Mouse (Mus musculus): Measurements from ENCODE around the gene Ccl2.

Ccl2 gene

DNA sequence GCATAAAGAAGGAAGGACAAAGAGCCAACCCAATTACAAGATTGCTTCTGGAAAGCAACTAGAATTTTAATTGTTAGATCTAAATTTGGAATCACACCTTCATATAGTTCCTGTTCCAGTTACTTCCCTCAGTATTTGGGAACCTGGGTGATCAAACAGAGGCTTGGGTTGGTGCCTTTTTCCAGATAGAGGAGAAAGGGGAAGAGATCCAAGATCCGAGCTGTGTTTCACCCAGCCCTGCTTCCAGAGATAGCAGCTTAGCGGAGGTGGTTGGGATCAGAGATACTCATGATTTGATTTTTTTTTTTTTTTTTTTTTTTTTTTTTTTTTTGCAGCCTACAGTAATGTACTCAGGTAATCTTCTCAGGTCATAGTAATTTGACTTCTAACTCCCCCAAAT, 486 bp downstream of the Ccl2 start:
- no peak for DNase-seq (ENCODE audit: low spot score)

DNA sequence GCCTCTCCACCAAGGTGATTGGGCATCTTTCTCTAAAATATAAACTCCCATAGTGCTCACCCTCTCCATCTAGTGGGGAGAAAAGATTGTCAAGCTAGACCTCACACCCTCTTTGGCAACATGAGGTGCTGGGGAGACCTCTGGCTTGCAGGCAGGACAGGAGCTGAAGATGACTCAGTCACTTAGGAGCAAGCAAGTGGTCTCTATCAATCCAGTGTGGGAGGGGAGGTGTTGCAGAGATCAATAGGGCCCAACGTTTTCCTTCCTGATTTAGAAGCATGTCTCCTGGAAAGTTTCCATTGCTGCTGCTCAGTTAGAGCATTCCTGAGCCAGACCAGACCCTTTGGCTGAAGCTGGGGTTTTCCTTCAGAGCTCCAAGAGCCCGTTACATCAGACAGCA, 3.2 kb downstream of the Ccl2 start, which contains the start of gene Gm17268:
Gene Gm17268, minus strand, starts transcription at position 28 of the 400 bp plus-strand sequence.
- no peak for DNase-seq (ENCODE audit: low spot score)

- DNase-seq (ENCODE audit: low spot score) = peak; percentile 81
Observed at GRCm38 (mm10) chr11:82039132-82039660, 3.8 kb downstream of the Ccl2 start.

- DNase-seq (ENCODE audit: low spot score) = peak; percentile 39
Observed at GRCm38 (mm10) chr11:82041671-82042080, 6.3 kb downstream of the Ccl2 start.

- peak; percentile 79 for DNase-seq (ENCODE audit: low spot score)
Observed at GRCm38 (mm10) chr11:82045471-82045870, 10.1 kb downstream of the Ccl2 start, which contains the start of gene Ccl7. TSS of gene Ccl7 (plus strand) at chr11:82045712.

GRCm38 (mm10) chr11:82047746-82048415, 12.5 kb downstream of the Ccl2 start:
- peak; percentile 87 for DNase-seq (ENCODE audit: low spot score)

DNA sequence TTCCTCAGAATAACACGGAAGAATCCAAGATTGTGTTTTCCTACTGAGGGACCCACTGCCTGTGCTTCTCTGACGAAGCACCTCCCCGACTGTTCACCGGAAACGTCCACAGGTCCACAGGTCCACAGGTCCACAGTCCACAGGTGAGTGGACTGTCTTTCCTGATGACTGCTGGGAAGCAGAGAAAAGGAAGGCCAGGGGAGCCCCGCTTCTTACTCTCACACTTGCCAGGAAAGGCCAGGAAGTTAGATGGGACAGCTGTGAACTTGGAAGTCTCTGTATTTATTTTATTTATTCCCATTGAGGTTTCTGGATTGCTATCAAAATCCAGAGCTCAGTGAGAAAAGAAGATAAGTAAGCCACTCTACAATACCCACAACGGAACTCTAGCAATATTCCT, 18.5 kb downstream of the Ccl2 start:
- DNase-seq (ENCODE audit: low spot score) = no peak

DNA sequence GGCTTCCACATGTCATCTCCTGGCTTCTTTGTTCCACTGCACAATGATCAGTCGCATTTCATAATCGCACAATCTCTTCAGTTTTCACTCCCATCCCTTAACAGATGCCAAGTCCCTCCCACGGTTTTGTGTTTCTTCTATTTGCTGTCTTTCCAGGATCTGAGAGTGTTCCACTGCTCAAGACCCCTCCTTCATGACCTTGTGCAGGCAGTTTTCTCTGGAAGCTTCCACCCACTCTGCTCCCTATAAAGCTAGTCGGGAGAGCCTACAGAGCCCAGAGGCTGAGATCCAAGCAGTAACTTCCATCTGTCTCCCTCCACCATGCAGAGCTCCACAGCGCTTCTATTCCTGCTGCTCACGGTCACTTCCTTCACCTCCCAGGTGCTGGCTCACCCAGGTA, 22.3 kb downstream of the Ccl2 start, which contains the start of gene Ccl11:
Gene Ccl11, plus strand, starts transcription at position 178 of the 400 bp plus-strand sequence.
- DNase-seq (ENCODE audit: low spot score) = no peak

- DNase-seq (ENCODE audit: low spot score) = peak; percentile 71
Observed at GRCm38 (mm10) chr11:82062226-82062625, 26.9 kb downstream of the Ccl2 start.

GRCm38 (mm10) chr11:82063454-82063853, 28.1 kb downstream of the Ccl2 start:
- DNase-seq (ENCODE audit: low spot score) = no peak

DNA sequence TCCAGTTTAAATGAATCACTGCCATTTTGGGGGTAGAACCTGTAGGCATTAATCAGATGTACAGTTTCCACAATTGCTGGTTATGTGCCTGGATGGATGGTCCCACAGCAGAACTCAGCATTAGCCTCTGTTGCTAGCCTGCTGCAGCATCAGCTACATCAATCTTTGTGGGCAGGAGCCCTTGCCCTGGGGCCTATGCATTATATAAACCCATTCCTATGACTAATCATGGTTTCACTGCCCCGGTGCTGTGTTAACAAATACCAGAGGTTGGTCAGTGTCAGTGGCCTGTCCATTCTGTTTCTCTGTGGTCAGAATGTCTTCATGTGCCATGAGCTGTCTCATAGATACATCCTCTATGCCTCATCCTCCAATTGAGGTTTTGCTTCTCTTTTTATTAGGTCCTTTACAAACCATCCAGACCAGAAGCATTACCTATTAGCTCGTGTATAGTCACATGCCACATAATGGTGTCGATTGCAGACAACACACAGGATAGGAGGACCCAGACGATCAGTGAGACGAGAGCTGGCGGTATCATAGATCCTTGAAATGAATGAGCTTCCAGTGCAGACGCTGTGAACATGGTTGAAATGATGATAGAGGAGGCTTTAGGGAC, 31.7 kb downstream of the Ccl2 start:
- no peak for DNase-seq (ENCODE audit: low spot score)

DNA sequence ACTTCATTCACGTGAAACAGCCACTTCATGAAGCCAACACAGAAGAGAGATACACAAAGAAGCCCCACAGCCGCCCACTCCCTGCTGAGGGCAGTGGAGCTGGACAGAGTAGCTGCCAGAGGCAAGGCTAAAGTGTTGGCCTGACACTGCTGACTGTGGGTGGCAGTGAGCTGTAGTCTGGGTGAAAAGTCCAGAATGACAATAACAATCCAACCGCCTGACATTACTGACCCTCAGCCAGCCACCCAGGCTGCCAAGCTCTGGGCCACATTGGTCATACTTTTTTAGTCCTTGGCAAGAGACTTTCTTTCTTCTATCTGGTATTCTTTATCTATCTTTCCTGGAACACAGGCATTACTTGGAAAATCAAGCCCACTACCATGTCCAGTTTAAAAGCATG, 35.7 kb downstream of the Ccl2 start:
- peak; percentile 80 for DNase-seq (ENCODE audit: low spot score)

DNA sequence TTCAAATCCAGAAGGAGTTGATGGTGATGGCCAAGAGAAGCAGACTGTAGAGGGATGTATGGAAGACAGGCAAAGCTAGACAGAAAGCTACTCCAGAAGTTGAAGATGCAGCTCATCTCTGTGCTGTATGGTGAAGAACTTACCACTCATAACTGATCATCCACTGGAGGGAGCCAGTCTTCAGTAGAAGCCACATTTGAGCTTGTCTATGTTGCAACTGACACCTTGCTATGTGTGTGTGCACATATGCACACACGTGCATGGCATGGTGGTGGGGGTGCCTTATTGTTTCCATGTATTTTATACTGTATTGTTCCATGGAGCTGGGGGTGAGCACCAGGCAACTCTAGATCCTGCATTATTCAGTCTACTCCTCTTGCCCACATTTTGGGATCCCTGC, 37.0 kb downstream of the Ccl2 start:
- peak; percentile 66 for DNase-seq (ENCODE audit: low spot score)

DNA sequence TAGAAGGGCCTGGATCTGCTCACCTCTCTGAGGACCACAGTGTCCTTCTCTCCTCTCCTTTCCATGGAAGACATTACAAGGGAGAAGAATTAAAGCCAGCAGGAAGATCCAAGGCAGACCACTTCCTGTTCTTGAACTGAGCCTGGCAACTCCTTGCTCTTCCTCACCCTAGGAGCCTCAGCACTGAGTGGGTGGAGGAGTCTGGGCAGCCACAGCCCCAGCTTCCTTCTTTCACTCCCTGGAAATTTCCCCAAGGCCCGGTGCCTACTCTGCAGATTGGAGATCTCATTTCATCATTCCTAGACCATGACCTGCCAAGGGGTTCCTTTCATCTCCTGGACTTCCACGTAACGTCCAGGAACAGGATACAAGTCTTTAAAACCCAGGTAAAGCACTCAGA, 37.6 kb downstream of the Ccl2 start:
- no peak for DNase-seq (ENCODE audit: low spot score)

- DNase-seq (ENCODE audit: low spot score) = no peak
Observed at GRCm38 (mm10) chr11:82073686-82074085, 38.3 kb downstream of the Ccl2 start.

GRCm38 (mm10) chr11:82077031-82077430, 41.7 kb downstream of the Ccl2 start:
- DNase-seq (ENCODE audit: low spot score) = peak; percentile 70

DNA sequence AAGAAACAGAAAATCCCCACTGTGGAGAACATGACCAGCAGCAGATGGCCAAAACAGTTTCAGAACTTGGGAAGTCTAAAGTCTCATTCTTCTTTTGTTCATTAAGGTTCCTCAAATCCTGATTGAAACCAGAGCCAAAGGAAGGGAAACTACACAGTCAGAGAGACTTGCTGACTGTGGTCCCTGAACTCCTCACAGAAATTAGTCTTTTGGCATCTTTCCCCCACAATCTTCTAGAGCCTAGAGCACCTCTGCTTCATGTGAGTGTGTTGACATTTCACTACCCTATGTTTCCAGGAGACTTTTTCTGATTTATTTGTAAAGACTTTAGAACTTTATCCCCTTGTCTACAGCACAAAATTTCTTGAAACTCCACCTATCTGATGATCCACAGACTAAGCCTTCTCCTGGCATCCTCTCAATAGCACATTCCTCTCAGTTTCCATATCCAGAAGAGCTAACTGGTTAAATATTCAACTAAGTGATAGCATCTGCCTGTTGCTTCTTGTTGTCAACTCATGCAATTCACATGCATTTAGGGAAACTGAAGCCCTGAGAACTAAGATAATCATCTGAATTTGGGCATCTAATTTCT, 42.9 kb downstream of the Ccl2 start:
- DNase-seq (ENCODE audit: low spot score) = no peak

- no peak for DNase-seq (ENCODE audit: low spot score)
Observed at GRCm38 (mm10) chr11:82080865-82081264, 45.5 kb downstream of the Ccl2 start.

DNA sequence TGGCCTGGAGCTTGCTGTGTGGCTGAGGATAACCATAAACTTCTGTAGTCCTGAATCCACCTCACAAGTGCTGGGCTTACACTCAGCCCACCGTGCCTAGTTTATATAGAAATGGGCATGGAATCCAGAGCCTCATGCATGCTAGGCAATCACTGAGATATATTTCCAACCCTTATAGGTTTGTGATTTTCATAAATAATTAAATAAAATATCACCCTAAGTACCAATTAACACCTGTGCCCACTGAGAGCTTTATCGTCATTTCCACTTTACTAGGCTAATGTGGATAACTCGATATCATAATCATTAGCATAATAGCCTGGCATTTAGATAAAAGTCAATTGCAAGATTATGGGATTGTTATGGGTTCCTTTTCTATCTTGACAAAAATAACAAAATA, 49.0 kb downstream of the Ccl2 start:
- no peak for DNase-seq (ENCODE audit: low spot score)
